Comparison of ENCODE assay signal across 8 mouse cellular contexts in genomic region chr5:110841046-110841862, GRCm38 (mm10). TPM values are rescaled to one million over a fixed set of nuclear protein-coding genes. Genes with fewer than 3 reads are reported as not detected.
DNase-seq lines count a peak whose midpoint lies in the region.

No protein-coding gene starts in this region.

- H3K27me3 ChIP-seq in heart, embryonic 10.5 days (ENCODE audit: insufficient read depth, poor library complexity, severe bottlenecking), result no peaks in the 10 kb centered on the region

- no peak overlapping the region for H3K27ac ChIP-seq in heart, embryonic 10.5 days

- H3K36me3 ChIP-seq in heart, embryonic 10.5 days, result peaks cover 49% of the 10 kb centered on the region

- intact Hi-C loops in heart, postnatal 36 days (cut with DNase I), result loop anchor here (2.0 kb wide), 1 partner anchor 14 kb away; no protein-coding TSS in a partner anchor

- WGBS in heart, embryonic 10.5 days, result 88% methylated on average over 14 of the region's 14 CpGs

- DNase-seq in heart, embryonic 10.5 days (ENCODE audit: low spot score), result no peak
- DNase-seq in heart, postnatal 36 days, result no peak
- DNase-seq in 416B (ENCODE audit: low read depth) (peak; percentile 73), MEL-GATA-1-ER (ENCODE audit: extremely low read depth, low read depth) (peak; percentile 40), liver (peak; percentile 24)
- DNase-seq in left cerebral cortex, adult 18-20 months (ENCODE audit: low spot score in 2 of 2), result no peak
- DNase-seq in frontal cortex, adult 2 months (ENCODE audit: extremely low spot score in 1 of 2, low spot score in 1 of 2), result no peak
- DNase-seq in right cerebral cortex, postnatal 25 days, result no peak

- peak overlapping the region; percentile 84 for H3K4me3 ChIP-seq in heart, embryonic 10.5 days

- peaks cover 17% of the 10 kb centered on the region for H3K4me1 ChIP-seq in heart, embryonic 10.5 days

- no peaks in the 10 kb centered on the region for H3K9me3 ChIP-seq in heart, embryonic 10.5 days

RNA-seq across cellular contexts. Expression of gene Chek2, which starts 1.5 kb away (rescaled TPM):
- polyA plus RNA-seq in heart, embryonic 10.5 days (2016; fragmentation: Nextera tagmentation; extraction: Ambion mirVana), result 28.1 and 28.8 TPM in 2 replicates
- 1 to 10 TPM; 3.3 to 3.4 TPM for total RNA-seq in heart, postnatal 36 days (2021)
- 1 to 10 TPM; 1.3 to 1.5 TPM for total RNA-seq in left cerebral cortex, adult 18-20 months (2021)
- polyA plus RNA-seq in frontal cortex, adult 2 months (2012; rRNA removed), result 1.3 and 1.7 TPM in 2 replicates

RNA-seq across cellular contexts. Expression of gene Hscb, which starts 1.7 kb away (rescaled TPM):
- polyA plus RNA-seq in heart, embryonic 10.5 days (2016; fragmentation: Nextera tagmentation; extraction: Ambion mirVana), result 22.2 and 27.4 TPM in 2 replicates
- total RNA-seq in heart, postnatal 36 days (2021), result 10 to 100 TPM; 18.2 to 20.7 TPM
- 10 to 100 TPM in 1 of 2 experiments, 1 to 10 TPM in 1; 8.9 to 10.9 TPM for total RNA-seq in left cerebral cortex, adult 18-20 months (2021)
- polyA plus RNA-seq in frontal cortex, adult 2 months (2012; rRNA removed), result 17.2 and 18.0 TPM in 2 replicates

RNA-seq across cellular contexts. Expression of gene Ulk1, which starts 31.4 kb away (rescaled TPM):
- polyA plus RNA-seq in heart, embryonic 10.5 days (2016; fragmentation: Nextera tagmentation; extraction: Ambion mirVana), result 12.8 and 17.0 TPM in 2 replicates
- 10 to 100 TPM; 85.6 to 94.0 TPM for total RNA-seq in heart, postnatal 36 days (2021)
- total RNA-seq in left cerebral cortex, adult 18-20 months (2021), result 10 to 100 TPM; 68.3 to 69.6 TPM
- 60.3 and 64.3 TPM in 2 replicates for polyA plus RNA-seq in frontal cortex, adult 2 months (2012; rRNA removed)

RNA-seq across cellular contexts. Expression of gene Ttc28, which starts 38.3 kb away (rescaled TPM):
- 7.3 and 10.9 TPM in 2 replicates for polyA plus RNA-seq in heart, embryonic 10.5 days (2016; fragmentation: Nextera tagmentation; extraction: Ambion mirVana)
- 10 to 100 TPM; 13.5 to 15.3 TPM for total RNA-seq in heart, postnatal 36 days (2021)
- total RNA-seq in left cerebral cortex, adult 18-20 months (2021), result 1 to 10 TPM; 9.3 to 9.8 TPM
- polyA plus RNA-seq in frontal cortex, adult 2 months (2012; rRNA removed), result 6.7 and 7.3 TPM in 2 replicates

Comparison
In these comparisons a context has a peak if more than half of its experiments do, and no peak if none do; other contexts are left out.
1. DNase-seq: peak in 416B (single experiment), MEL-GATA-1-ER (single experiment) and liver (single experiment); none in heart, embryonic 10.5 days (single experiment), heart, postnatal 36 days (0 of 2), left cerebral cortex, adult 18-20 months (0 of 2), frontal cortex, adult 2 months (0 of 2) and right cerebral cortex, postnatal 25 days (single experiment).